Mouse (Mus musculus): ENCODE results near the gene Dcst1.

DNA sequence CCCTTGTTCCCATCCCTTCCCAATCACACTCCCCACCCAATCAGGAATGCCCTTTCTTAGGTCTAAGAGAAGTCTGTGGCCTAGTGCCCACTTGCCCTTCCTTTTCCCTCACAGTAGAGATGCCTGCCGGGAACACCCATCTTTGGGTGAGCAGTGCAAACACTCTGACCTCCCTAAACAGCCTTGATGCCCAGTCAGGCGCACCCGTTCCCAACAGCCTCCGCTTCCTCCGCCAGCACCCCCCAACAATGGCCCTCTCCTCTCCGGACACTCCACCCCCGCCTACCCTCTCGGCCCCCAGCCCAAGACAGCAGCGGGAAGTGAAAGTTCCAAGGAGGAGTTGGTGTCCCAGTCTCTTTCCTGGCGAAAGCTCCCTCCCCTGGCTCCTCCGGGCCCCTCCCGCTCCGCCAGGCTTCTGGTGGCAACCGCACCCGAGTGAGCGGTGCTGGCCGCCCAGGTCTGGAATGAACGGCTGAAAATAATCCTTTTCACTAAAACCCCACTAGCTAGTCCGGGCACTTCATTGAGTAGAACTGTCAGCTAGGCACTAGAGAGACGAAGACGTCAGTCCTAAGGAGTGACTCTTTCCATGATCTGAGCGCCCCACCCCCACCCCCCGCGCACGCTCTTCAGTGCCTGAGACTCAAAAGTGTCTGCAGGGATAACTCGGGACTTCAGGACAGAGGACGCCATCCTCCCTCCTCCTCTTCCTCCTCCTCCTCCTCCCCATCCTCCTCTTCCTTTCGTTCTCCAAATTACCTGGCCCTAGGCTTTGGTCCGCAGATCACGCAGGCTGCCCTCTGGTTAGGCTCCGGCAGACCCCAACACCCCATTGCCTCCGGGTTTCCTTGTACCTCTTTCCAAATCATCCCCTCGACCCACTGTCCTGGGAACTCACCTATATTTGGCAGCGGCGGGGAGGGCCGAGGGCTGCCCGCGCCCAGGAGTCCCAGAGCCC, 15.9 kb downstream of the Dcst1 start:
- TF ChIP-seq TAL1 (IDR thresholded peaks at IDR 0.05; ENCODE audit: low read length) (no peak), GATA1 (IDR thresholded peaks at IDR 0.05; ENCODE audit: low read length) (no peak)
